In the genomic region with DNA sequence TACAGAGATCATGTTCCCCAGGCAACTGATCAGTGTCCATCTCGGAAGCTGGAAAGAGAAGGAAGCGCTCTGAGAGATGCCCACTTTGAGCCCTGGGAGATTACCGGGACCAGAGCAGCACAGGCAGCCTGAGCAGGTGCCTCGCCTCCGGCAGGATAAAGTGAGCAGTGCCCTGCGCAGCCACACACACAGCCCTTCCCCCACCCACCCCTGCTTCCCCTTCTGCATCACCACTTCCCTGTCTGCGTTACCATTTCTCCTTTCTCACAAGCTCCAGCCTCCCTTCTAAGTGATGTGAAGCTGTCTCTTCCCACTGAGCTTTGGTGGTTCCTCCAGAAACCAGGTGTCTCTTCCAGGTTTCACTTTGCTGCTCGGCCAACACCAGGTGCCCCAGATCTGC, we compare ENCODE assay signal across 9 mouse cellular contexts. TPM values are rescaled to one million over a fixed set of nuclear protein-coding genes. Genes with fewer than 3 reads are reported as not detected.
A peak's percentile ranks its signal among the peaks of the same experiment; 100 is the strongest.
DNase-seq lines count a peak whose midpoint lies in the region; ATAC-seq and TF ChIP-seq lines count a peak whose summit lies in the region.
"Had no signal": no experiment of that assay in that cellular context is flagged by ENCODE, and none has a peak within 500 bp of the region (broad histone marks: within the 10 kb centered on the region; RNA-seq: fewer than 3 reads in every experiment).

No protein-coding gene starts in this region.

- H3K9me3 ChIP-seq in lung, postnatal 0 days (ENCODE audit: low read length), result no peaks in the 10 kb centered on the region
- H3K9me3 ChIP-seq in midbrain, postnatal 0 days (ENCODE audit: low read length), result no peaks in the 10 kb centered on the region

- no peak overlapping the region; the same call in 1 of the 2 replicates for H3K4me2 ChIP-seq in lung, postnatal 0 days (replicated peaks; ENCODE audit: low read depth, low read length)
- H3K4me2 ChIP-seq in midbrain, postnatal 0 days (ENCODE audit: low read depth, low read length, poor library complexity, severe bottlenecking), result no peak overlapping the region

- H3K36me3 ChIP-seq in lung, postnatal 0 days (ENCODE audit: insufficient read depth, low read length), result no peaks in the 10 kb centered on the region
- H3K36me3 ChIP-seq in midbrain, postnatal 0 days (ENCODE audit: insufficient read depth, low read length), result no peaks in the 10 kb centered on the region

- ATAC-seq in lung, postnatal 0 days, result no peak
- peak; percentile 84 for ATAC-seq in granulocyte monocyte progenitor cell, adult 5-6 weeks (replicated peaks; ENCODE audit: poor library complexity, severe bottlenecking)
- no peak for ATAC-seq in midbrain, postnatal 0 days (ENCODE audit: low FRiP score)

- no peaks in the 10 kb centered on the region for H3K27me3 ChIP-seq in lung, postnatal 0 days (replicated peaks; ENCODE audit: insufficient read depth, low read length)
- no peaks in the 10 kb centered on the region for H3K27me3 ChIP-seq in midbrain, postnatal 0 days (ENCODE audit: insufficient read depth, low read length)

- no peak overlapping the region for H3K4me3 ChIP-seq in lung, postnatal 0 days (ENCODE audit: low read depth, low read length)
- no peak overlapping the region for H3K4me3 ChIP-seq in midbrain, postnatal 0 days (ENCODE audit: low read depth, low read length)

- no peak overlapping the region for H3K9ac ChIP-seq in lung, postnatal 0 days (replicated peaks; ENCODE audit: low read depth)
- H3K9ac ChIP-seq in midbrain, postnatal 0 days (replicated peaks; ENCODE audit: low read length, poor library complexity, severe bottlenecking), result 0 out of 2 replicates have a peak overlapping the region, but pooled peaks have one; percentile 8

- no peak for TF ChIP-seq EP300 in lung, postnatal 0 days (IDR thresholded peaks at IDR 0.05)

- WGBS in lung, postnatal 0 days, result 36% methylated on average over 8 of the region's 8 CpGs
- WGBS in midbrain, postnatal 0 days, result 41% methylated on average over 8 of the region's 8 CpGs

- H3K4me1 ChIP-seq in lung, postnatal 0 days (ENCODE audit: insufficient read depth, low read depth, low read length), result no peaks in the 10 kb centered on the region
- H3K4me1 ChIP-seq in midbrain, postnatal 0 days (ENCODE audit: insufficient read depth, low read length), result no peaks in the 10 kb centered on the region

- peak overlapping the region; percentile 54 for H3K27ac ChIP-seq in lung, postnatal 0 days (ENCODE audit: low read length)
- H3K27ac ChIP-seq in midbrain, postnatal 0 days (ENCODE audit: low read depth, low read length), result no peak overlapping the region

- TF ChIP-seq CTCF in lung, postnatal 0 days (IDR thresholded peaks at IDR 0.05), result no peak
- TF ChIP-seq CTCF in midbrain, postnatal 0 days (IDR thresholded peaks at IDR 0.05), result no peak

- DNase-seq in heart, adult 11 months, result peak; percentile 91
- DNase-seq in heart, postnatal 4 days, result no peak
- DNase-seq in lung, postnatal 0 days (ENCODE audit: low spot score), result peak; percentile 36
- DNase-seq in lung, postnatal 25 days (ENCODE audit: low spot score), result no peak
- no peak for DNase-seq in midbrain, postnatal 0 days (ENCODE audit: low spot score)
- no peak for DNase-seq in urinary bladder, postnatal 10 days (ENCODE audit: low spot score)
- DNase-seq in cerebellum, postnatal 36 days, result no peak
- DNase-seq: cerebellum, adult 18-20 months had no signal

RNA-seq across cellular contexts. Expression of gene Notch4, which starts 2.9 kb away (rescaled TPM):
- total RNA-seq in heart, postnatal 4 days (2021), result 10 to 100 TPM; 29.2 to 39.3 TPM
- polyA plus RNA-seq in lung, postnatal 0 days (2015; fragmentation: Nextera tagmentation; extraction: Ambion mirVana), result 21.1 and 24.8 TPM in 2 replicates
- 0.17 and 0.43 TPM in 2 replicates for total RNA-seq in granulocyte monocyte progenitor cell, adult 5-6 weeks (2014; fragmentation: Nextera tagmentation)
- total RNA-seq in granulocyte monocyte progenitor cell, adult 5-6 weeks (2017), result 0.31 and 0.52 TPM in 2 replicates
- total RNA-seq in midbrain, postnatal 0 days (2014; rRNA removed), result 8.8 and 44.3 TPM in 2 replicates
- polyA plus RNA-seq in midbrain, postnatal 0 days (2015; fragmentation: Nextera tagmentation; extraction: Ambion mirVana), result 3.8 and 6.1 TPM in 2 replicates

RNA-seq across cellular contexts. Expression of gene Gpsm3, which starts 28.4 kb away (rescaled TPM):
- total RNA-seq in heart, postnatal 4 days (2021), result 1 to 10 TPM; 3.9 to 4.4 TPM
- polyA plus RNA-seq in lung, postnatal 0 days (2015; fragmentation: Nextera tagmentation; extraction: Ambion mirVana), result 34.7 and 41.0 TPM in 2 replicates
- 64.1 and 75.3 TPM in 2 replicates for total RNA-seq in granulocyte monocyte progenitor cell, adult 5-6 weeks (2014; fragmentation: Nextera tagmentation)
- total RNA-seq in granulocyte monocyte progenitor cell, adult 5-6 weeks (2017), result 11.5 and 23.4 TPM in 2 replicates
- 1.2 and 4.4 TPM in 2 replicates for total RNA-seq in midbrain, postnatal 0 days (2014; rRNA removed)
- polyA plus RNA-seq in midbrain, postnatal 0 days (2015; fragmentation: Nextera tagmentation; extraction: Ambion mirVana), result 5.5 and 6.9 TPM in 2 replicates

RNA-seq across cellular contexts. Expression of gene Pbx2, which starts 29.9 kb away (rescaled TPM):
- total RNA-seq in heart, postnatal 4 days (2021), result 10 to 100 TPM; 34.6 to 39.5 TPM
- 15.0 and 15.6 TPM in 2 replicates for polyA plus RNA-seq in lung, postnatal 0 days (2015; fragmentation: Nextera tagmentation; extraction: Ambion mirVana)
- total RNA-seq in granulocyte monocyte progenitor cell, adult 5-6 weeks (2014; fragmentation: Nextera tagmentation), result 21.1 and 29.7 TPM in 2 replicates
- 25.1 and 34.4 TPM in 2 replicates for total RNA-seq in granulocyte monocyte progenitor cell, adult 5-6 weeks (2017)
- total RNA-seq in midbrain, postnatal 0 days (2014; rRNA removed), result 84.8 and 95.6 TPM in 2 replicates
- polyA plus RNA-seq in midbrain, postnatal 0 days (2015; fragmentation: Nextera tagmentation; extraction: Ambion mirVana), result 9.5 and 9.6 TPM in 2 replicates

RNA-seq across cellular contexts. Expression of gene Ager, which starts 36.5 kb away (rescaled TPM):
- 1 to 10 TPM; 1.6 TPM for total RNA-seq in heart, postnatal 4 days (2021)
- 3,782 and 4,046 TPM in 2 replicates for polyA plus RNA-seq in lung, postnatal 0 days (2015; fragmentation: Nextera tagmentation; extraction: Ambion mirVana)
- 1.3 and 1.9 TPM in 2 replicates for total RNA-seq in granulocyte monocyte progenitor cell, adult 5-6 weeks (2014; fragmentation: Nextera tagmentation)
- total RNA-seq in granulocyte monocyte progenitor cell, adult 5-6 weeks (2017), result 1.3 and 2.0 TPM in 2 replicates
- 1.7 and 2.1 TPM in 2 replicates for total RNA-seq in midbrain, postnatal 0 days (2014; rRNA removed)
- 1.6 and 2.0 TPM in 2 replicates for polyA plus RNA-seq in midbrain, postnatal 0 days (2015; fragmentation: Nextera tagmentation; extraction: Ambion mirVana)

RNA-seq across cellular contexts. Expression of gene Rnf5, which starts 42.3 kb away (rescaled TPM):
- 10 to 100 TPM; 40.6 to 40.8 TPM for total RNA-seq in heart, postnatal 4 days (2021)
- polyA plus RNA-seq in lung, postnatal 0 days (2015; fragmentation: Nextera tagmentation; extraction: Ambion mirVana), result 81.5 and 84.1 TPM in 2 replicates
- 52.2 and 64.9 TPM in 2 replicates for total RNA-seq in granulocyte monocyte progenitor cell, adult 5-6 weeks (2014; fragmentation: Nextera tagmentation)
- 13.8 and 15.2 TPM in 2 replicates for total RNA-seq in granulocyte monocyte progenitor cell, adult 5-6 weeks (2017)
- 57.6 and 59.0 TPM in 2 replicates for total RNA-seq in midbrain, postnatal 0 days (2014; rRNA removed)
- polyA plus RNA-seq in midbrain, postnatal 0 days (2015; fragmentation: Nextera tagmentation; extraction: Ambion mirVana), result 236 and 242 TPM in 2 replicates

Comparison
In these comparisons a context has a peak if more than half of its experiments do, and no peak if none do; other contexts are left out.
1. DNase-seq: peak in heart, adult 11 months (single experiment) and lung, postnatal 0 days (single experiment); none in heart, postnatal 4 days (single experiment), lung, postnatal 25 days (single experiment), midbrain, postnatal 0 days (single experiment), urinary bladder, postnatal 10 days (single experiment) and cerebellum, postnatal 36 days (0 of 2).